Mouse (Mus musculus) heart, adult 2 months (tissue): Measurements from ENCODE around the gene Olfm2.

Source experiments
- CTCF ChIP-seq: fragments of 200-600 bp; IDR thresholded peaks from 2 replicates; pipeline ENCODE4 v1.8.1; 2022; ENCODE audit warnings: antibody characterized with exemption, mild to moderate bottlenecking, moderate library complexity
- POLR2A ChIP-seq: fragments of 200-500 bp; IDR thresholded peaks from 2 replicates; pipeline ENCODE4 v1.6.1; 2011; ENCODE audit warnings: mild to moderate bottlenecking, low read depth, low read length, control low read depth; ENCODE audit not compliant: insufficient read depth

DNA sequence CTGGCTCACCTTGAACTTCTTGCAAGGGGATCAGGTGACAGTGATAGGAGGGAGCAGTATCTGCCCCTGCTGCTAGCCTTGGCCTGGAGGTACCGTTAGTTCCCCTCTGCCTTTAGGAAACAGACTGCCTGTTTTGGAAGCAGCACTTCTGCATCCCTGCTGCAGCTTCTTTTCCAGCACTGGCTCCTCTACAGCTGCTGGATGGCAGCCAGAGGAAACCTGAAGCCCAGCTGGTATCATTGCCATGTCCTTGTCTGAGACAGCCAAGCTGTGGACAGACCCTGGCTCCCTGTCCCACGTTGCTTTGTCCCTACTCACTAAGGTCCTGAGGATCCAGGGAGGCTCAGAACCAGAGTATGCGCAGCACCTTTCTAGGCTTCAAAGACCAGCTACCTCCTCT lies 88.6 kb downstream of the Olfm2 start:
- TF ChIP-seq CTCF (no peak), POLR2A (no peak)
